Mouse (Mus musculus) myocyte (in vitro differentiated cells): ENCODE data around the gene Ppp1r16b.

Source experiments
- CEBPB ChIP-seq: IDR thresholded peaks from 2 replicates; pipeline ENCODE4 v1.6.1; 2011; ENCODE audit warnings: mild to moderate bottlenecking, moderate library complexity; ENCODE audit not compliant: poor library complexity, insufficient read depth, severe bottlenecking
- MAX ChIP-seq: IDR thresholded peaks from one replicate; pipeline ENCODE4 v1.6.1; 2011; ENCODE audit warnings: low read depth, mild to moderate bottlenecking, control low read depth
- MYOD1 ChIP-seq, 3 experiments: IDR thresholded peaks; one replicate each; pipeline ENCODE4 v1.6.1; 2011; ENCODE audit warnings: control low read depth in 2 of 3, low read depth in 2 of 3, mild to moderate bottlenecking in 2 of 3, moderate library complexity in 1 of 3; ENCODE audit not compliant: insufficient read length in 2 of 3, control insufficient read depth in 1 of 3
- MYOG ChIP-seq, 3 experiments: IDR thresholded peaks; one replicate each; pipeline ENCODE4 v1.6.1; 2011; ENCODE audit warnings: control low read depth in 2 of 3, low read depth in 2 of 3, mild to moderate bottlenecking in 2 of 3; ENCODE audit not compliant: insufficient read length in 2 of 3, control insufficient read depth in 1 of 3, insufficient read depth in 1 of 3
- POLR2A ChIP-seq: IDR thresholded peaks from one replicate; pipeline ENCODE4 v1.6.1; 2011; ENCODE audit warnings: low read depth, mild to moderate bottlenecking, control low read depth, moderate library complexity; ENCODE audit not compliant: insufficient read length
- POLR2AphosphoS2 ChIP-seq: IDR thresholded peaks from one replicate; pipeline ENCODE4 v1.6.1; 2011; ENCODE audit warnings: low read depth, control low read depth; ENCODE audit not compliant: insufficient read length
- TCF12 ChIP-seq: IDR thresholded peaks from one replicate; pipeline ENCODE4 v1.6.1; 2011; ENCODE audit warnings: mild to moderate bottlenecking, control low read depth; ENCODE audit not compliant: poor library complexity, insufficient read depth, severe bottlenecking
- TCF3 ChIP-seq: IDR thresholded peaks from one replicate; pipeline ENCODE4 v1.6.1; 2011; ENCODE audit warnings: low read depth, control low read depth; ENCODE audit not compliant: insufficient read length
- USF1 ChIP-seq: IDR thresholded peaks from one replicate; pipeline ENCODE4 v1.6.1; 2011; ENCODE audit warnings: low read depth, mild to moderate bottlenecking, control low read depth, moderate library complexity

DNA sequence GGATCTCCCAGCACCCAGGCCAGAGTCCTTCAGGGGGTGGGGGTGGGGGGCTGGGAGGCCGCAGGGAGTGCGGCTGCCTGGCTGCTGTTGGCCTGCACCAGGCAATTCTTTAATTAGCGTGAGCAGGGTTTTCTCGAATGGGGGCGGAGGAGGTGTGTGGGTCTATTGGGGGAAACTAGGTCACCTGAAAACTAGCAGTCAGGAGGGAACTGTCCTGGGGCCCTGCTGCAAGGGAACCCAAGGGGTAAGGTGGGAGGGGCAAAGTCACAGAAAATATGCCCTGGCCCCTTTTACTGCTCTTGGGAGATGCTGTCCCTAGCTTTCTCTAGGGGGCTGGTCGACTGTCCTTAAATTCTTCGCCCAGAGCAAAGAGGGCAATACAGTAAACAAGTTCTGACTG lies 24.4 kb downstream of the Ppp1r16b start:
- TF ChIP-seq USF1 (no peak), TCF12 (no peak), POLR2A (no peak), MAX (no peak), MYOG (IDR thresholded peaks at IDR 0.05; ENCODE audit: control insufficient read depth in 1 of 3, insufficient read depth in 1 of 3, insufficient read length in 2 of 3, low read depth in 2 of 3) (no peak), CEBPB (no peak), TCF3 (no peak), MYOD1 (IDR thresholded peaks at IDR 0.05; ENCODE audit: control insufficient read depth in 1 of 3, insufficient read length in 2 of 3, low read depth in 2 of 3) (no peak), POLR2AphosphoS2 (no peak)
